Mouse (Mus musculus): ENCODE measurements around the gene Olfr10.
"Not testable (repeated sequence)": the region's sequence is repeated elsewhere in the genome, so short reads cannot be mapped to it uniquely, and the experiment has no call there.

The Olfr10 gene

GRCm38 (mm10) chr11:49304441-49304840 lies at the start of gene Olfr10:
Gene Olfr10, plus strand, starts transcription at chr11:49304741.
- DNase-seq: no peak

DNA sequence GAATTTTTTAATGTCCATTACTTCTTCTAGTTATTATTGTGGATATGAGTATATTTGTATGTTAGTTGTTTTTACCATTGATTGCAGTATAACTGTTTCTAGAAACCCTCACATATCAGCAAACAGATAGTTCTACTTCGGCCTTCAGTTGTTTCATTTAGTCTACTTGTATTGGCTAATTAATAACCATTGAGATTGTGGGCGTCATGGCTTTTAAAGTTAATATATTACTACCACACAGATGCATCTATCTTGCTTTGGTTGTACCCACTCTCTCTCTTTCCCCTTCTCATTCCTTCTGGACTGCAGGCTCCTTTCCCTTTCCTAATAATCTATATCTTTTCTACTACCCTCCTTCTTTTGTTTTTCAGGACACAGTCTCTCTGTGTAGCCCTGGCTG lies 45.2 kb upstream of the Olfr10 start:
- DNase-seq: no peak

DNA sequence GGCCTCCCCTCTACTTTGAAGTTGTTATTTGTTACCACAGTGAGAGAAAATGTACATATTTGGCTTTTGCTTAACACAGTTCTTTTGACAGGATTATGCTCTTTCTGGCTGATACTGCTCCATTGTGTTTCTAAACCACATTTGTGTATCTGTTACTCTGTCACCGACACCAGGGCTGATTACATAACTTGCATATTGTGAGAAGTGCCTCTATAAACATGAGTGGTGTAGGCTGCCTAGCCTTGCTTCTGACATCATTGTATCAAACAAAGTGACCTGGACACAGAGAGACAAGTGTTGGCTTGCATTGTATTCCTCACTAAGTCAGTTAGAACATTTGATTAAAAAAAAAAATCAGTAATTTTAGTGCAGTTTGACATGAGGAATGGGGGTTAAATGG lies 44.7 kb upstream of the Olfr10 start:
- no peak for DNase-seq

DNA sequence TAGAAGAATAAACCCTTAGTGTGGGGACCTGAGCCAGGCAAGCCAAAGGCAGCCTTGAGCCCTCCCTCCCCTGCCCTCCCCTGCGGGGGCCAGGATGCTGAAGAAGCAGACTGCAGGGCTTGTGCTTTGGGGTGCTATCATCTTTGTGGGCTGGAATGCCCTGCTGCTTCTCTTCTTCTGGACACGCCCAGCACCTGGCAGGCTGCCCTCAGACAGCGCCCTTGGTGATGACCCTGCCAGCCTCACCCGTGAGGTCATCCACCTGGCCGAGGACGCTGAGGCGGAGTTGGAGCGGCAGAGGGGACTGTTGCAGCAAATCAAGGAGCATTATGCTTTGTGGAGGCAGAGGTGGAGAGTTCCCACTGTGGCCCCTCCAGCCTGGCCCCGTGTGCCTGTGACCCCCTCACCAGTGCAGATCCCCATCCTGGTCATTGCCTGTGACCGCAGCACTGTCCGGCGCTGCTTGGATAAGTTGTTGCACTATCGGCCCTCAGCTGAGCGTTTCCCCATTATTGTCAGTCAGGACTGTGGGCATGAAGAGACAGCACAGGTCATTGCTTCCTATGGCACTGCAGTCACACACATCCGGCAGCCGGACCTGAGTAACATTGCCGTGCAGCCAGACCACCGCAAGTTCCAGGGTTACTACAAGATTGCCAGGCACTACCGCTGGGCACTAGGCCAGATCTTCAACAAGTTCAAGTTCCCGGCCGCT lies 43.8 kb upstream of the Olfr10 start:
- peak in 1 of 2 experiments; percentile 46 for DNase-seq

DNA sequence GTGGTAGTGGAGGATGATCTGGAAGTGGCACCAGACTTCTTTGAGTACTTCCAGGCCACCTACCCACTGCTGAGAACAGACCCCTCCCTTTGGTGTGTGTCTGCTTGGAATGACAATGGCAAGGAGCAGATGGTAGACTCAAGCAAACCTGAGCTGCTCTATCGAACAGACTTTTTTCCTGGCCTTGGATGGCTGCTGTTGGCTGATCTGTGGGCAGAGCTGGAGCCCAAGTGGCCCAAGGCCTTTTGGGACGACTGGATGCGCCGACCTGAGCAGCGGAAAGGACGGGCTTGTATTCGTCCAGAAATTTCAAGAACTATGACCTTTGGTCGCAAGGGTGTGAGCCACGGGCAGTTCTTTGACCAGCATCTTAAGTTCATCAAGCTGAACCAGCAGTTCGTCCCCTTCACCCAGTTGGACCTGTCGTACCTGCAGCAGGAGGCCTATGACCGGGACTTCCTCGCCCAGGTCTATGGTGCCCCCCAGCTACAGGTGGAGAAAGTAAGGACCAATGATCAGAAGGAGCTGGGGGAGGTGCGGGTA lies 43.2 kb upstream of the Olfr10 start:
- DNase-seq: no peak

DNA sequence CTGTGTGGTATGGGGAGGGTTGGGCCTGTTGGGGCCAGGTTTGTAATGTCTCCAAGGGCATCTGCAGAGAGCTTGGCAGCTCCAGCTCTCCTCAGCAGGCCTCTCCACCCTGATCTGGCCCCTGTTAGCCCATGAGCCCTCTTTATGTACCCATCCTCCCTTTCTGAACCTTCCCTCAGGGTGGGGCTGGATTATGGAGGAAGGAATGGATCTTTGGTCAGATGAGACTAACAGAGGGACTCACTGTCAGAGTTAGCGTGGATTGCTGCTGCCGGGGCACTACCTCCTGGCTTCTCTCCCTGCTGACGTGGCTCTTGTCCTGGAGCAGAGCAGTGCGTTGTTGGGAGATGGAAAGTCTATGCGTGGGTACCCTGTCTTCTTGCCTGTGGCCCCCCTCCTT lies 42.3 kb upstream of the Olfr10 start:
- no peak for DNase-seq

DNA sequence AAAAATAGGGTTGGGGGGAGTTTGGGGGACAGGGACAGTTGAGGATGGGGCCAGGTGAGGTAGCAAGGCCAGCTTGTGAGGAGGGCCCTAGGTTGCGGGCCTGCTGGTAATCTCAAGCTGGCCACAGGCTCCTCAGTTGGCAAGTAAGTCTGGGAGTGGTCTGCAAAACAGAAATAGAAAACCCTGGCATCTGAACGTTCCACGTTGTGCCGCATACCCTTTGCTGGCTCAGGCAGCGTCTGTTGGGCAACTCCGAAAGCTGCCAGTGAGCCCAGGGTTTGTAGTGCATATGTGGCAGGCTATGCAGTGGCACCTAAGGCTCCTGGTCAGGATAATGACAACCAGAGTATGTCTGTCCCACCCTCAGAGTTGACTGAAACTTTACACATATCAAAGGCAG lies 41.4 kb upstream of the Olfr10 start:
- DNase-seq: no peak

DNA sequence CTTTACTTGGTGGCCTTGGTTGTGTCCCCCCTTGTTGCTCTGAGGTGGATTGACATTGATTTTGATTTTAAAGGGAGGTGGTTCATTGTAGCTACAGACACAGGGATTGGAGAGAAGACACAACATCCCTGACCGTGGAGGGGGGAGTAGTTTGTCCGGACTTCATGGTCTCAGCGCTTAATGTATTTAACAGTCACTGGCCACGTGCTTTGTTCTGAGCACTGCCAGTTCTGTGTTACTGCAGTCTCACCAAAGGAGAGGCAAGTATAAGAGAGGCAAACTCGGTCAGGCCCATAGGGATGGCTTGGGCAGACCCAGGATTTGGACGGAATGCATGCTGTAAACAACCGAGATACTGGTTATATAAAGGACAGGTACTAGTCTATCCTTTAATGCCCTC lies 40.5 kb upstream of the Olfr10 start:
- DNase-seq: no peak

DNA sequence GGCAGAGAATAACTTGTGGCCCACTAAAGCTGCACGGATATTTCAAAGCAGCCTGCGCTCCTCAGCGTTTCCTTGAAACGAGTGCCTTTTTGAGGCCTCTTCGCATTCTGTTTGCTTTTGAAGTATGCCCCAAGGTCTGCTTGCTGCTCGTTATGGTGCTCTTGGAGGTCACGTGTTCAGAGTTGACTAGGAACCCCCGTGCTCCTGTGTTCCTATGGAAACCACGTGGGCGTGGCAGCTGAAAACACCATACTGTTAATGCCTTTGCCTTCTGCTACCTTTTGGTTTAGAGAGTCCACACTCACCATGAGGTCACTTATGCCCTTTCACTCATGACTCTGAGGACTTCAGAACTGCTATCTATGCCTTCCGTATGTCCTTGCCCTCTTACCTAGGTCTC lies 39.9 kb upstream of the Olfr10 start:
- DNase-seq: no peak

DNA sequence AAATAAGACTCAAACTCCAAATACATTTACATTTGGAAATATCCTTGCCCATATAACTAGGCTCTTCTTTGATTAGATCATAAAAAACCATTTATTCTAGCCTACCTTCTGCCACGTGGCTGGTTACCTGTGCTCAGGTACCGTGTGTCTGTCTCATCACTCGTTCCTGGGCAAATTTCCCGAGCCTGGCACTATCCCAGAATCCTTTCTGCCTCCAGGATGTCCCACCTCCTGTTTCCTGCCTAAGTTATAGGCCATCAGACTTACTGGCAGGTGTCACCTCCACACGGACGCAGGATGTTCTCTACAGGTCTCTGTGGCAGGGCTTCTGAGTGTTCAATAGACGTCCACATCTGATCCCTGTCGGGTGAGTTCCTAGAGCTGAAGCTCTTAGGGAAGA lies 39.4 kb upstream of the Olfr10 start:
- DNase-seq: no peak

- no peak for DNase-seq
Observed at GRCm38 (mm10) chr11:49266671-49267070, 37.9 kb upstream of the Olfr10 start.

GRCm38 (mm10) chr11:49267316-49267715 lies 37.2 kb upstream of the Olfr10 start:
- no peak for DNase-seq

- DNase-seq: no peak
Observed at GRCm38 (mm10) chr11:49267970-49268579, 36.5 kb upstream of the Olfr10 start.

GRCm38 (mm10) chr11:49269761-49270160 lies 34.8 kb upstream of the Olfr10 start:
- DNase-seq: no peak

- no peak for DNase-seq
Observed at GRCm38 (mm10) chr11:49270368-49270767, 34.2 kb upstream of the Olfr10 start.

DNA sequence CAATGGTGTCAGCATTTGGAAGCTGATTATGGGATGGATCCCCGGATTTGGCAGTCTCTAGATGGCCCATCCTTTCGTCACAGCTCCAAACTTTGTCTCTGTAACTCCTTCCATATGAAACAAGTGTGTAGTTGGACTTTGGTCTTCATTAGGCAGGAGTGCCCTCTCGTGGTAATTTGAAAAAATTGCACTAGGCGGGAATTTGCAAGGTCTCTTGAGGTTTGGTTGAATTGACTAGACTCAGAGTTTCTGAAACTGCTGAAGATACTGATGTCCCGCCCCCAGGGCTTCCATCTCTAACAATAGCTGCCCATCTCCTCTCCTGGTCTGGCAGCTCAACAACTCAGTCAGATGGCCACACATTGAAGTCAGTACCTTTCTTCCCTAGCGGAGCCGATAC lies 33.2 kb upstream of the Olfr10 start:
- peak in 1 of 2 experiments; percentile 61 for DNase-seq

DNA sequence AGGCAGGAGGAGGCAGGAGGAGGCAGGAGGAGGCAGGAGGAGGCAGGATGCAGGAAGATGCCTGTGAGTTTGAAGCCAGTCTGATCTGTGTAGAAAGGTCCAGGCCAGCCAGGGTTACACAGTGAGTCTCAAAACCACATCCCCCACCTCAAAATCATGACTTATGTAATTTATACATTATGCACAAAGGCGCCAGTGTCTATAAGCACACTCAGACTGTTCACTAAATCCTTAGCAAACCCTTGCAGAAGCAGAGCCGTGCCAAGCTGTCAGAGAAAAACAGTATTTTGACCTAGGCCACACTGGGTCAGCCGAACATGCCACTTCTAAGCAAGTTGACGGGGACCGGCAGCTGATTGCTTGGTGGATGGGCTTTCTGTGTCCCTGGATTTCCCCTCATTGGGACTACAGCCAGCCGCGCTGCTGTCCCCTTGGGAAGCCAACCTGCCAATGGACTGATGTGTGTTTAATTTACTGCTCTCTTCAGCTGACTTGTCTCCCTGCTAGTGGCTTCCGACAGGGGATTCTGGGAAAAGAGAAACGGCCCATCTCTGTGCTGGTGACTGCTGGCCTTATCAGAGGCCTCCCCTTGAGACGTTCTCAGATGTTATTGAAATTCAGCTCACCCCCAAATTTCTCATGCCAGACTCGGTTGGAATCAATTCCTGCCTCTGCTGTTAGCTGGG lies 30.6 kb upstream of the Olfr10 start:
- no peak for DNase-seq

DNA sequence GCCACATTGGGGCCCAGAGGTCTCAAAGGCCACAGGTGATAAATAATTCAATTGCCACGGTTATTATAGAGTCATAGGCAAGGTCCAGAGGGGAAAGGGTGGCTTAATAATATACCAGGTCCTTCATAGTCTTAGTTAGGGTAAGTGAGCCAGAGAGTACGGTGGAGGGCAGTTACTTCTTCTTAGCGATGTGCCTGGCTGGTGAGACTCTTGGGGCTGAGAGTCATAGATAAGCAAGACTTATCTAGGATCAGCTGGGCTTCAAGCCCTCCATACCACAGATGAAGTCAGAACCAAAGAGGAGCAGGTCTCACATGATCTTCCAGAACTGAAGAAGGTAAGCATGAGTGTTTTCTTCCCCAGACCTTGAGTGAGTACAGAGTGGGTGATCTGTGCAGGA lies 26.3 kb upstream of the Olfr10 start, which contains the start of gene Olfr1393:
Gene Olfr1393 (plus strand): TSS at position 83 of the 400 bp plus-strand sequence.
- DNase-seq: no peak

- DNase-seq: not testable (repeated sequence)
Observed at GRCm38 (mm10) chr11:49284982-49285381, 19.6 kb upstream of the Olfr10 start, which contains the start of gene Olfr1392. Gene Olfr1392, plus strand, starts transcription at chr11:49285282.

DNA sequence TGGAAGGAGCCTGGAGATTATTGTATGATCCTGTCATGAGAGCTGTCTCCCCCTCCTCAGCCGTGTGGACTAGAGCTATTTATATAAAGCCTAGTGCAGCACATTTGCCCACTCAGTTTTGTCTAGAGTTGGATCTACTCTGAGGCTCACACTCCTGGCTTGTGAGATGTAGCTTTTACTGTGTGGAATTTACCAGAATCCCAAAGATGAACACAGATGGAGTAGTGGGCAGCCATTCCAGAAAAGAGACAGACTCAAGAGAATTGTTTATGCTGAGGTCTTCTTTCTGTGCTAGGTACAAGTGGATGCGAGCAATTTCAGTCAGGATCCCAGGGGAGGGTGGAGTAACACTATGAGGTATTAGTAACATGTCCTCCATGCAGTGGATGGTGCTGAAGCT lies 17.3 kb upstream of the Olfr10 start:
- DNase-seq: no peak

GRCm38 (mm10) chr11:49292777-49293176 lies 11.8 kb upstream of the Olfr10 start:
- DNase-seq: no peak

DNA sequence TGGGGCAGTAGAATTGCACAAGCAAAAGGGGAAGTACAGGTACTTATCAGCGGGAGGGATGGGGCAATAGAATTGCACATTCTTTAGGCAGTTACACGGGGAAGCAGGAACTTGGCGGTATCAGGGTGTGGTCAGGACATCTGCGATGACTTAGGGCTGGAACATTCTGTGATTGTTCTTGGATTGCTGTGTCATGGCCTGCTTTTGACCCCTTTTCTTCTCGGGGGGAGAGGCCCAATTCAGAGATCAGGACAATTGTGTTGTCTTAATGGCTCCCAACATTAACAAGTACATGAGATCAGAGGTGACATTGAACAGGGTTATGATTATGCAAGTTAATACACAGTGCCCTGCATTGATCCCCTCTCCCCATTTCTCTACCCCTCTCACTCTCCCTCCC lies 4.0 kb downstream of the Olfr10 start:
- not testable (repeated sequence) for DNase-seq

DNA sequence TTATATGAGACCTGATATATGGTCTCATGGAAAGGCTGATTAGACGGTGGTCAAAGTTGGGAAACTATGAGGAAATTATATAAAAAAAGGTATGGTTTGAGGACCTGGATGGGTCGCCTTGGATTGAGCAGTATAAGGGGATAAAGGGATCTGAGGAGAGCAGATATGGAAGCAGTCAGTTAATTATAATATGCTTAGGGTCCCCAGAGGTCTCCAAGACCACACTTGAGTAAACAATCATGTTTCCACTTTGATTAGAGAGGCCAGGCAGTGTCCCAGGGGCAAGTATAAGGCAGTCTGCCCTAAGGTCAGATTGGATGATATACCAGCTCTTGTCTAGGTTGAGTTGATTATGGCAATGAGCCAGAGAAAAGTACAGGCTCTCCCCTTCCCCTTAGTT lies 17.9 kb downstream of the Olfr10 start, which contains the start of gene Olfr1391:
Gene Olfr1391 (plus strand): TSS at position 301 of the 400 bp plus-strand sequence.
- no peak for DNase-seq

DNA sequence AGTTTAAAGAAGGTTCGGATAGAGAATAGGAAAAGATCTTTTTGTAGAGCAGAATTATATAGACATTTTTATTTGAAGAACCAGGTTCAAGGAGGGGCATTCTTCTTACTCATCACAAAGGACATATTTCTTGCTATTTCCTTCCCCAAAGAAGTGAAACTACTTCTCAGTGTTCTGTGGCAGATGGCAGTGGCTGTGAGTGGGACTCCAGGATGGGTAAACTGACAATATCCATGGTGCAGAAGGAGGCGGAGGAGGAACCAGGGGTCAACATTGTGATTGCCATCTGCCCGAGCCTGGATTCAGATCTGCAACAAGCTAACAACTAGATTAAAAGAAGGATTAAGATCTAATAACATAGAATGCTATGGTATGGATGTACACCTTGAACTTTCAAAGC lies 22.2 kb downstream of the Olfr10 start:
- no peak for DNase-seq
